Mouse (Mus musculus): ENCODE measurements at regions not wholly inside any gene's neighbourhood (a gene's known extent, or its start where the extent isn't known, plus 50 kb on each side); places are given as distances from the start of the nearest gene placed in this dataset.

DNA sequence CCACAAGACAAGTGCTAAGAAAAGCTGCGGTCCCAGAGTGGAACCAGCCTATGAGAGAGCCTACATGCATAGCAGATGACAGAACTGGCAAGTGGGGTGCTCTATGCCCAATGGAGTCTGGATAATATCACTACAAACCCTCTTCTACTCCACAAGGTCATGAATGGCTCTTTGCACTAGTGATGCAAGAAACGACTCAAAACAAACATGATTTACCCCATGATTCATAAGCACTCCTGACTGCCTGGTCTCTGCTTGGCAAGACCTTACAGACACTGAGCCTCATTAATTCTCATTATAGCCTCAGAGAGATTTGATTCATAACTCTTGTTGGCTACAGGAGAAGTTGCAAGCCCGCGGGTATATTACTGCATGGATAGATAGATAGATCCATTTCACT, 139.1 kb downstream of the Ttc8 start:
- H3K4me1 ChIP-seq (ENCODE audit: control insufficient read depth, insufficient read depth, low read length), result no peaks in the 10 kb centered on the region
- H3K9ac ChIP-seq (replicated peaks; ENCODE audit: low read depth, low read length), result no peak overlapping the region
- no peak overlapping the region for H3K27ac ChIP-seq (ENCODE audit: low read length)
- ATAC-seq (ENCODE audit: insufficient number of reproducible peaks, insufficient read depth, low FRiP score, low read depth), result no peak
- H3K36me3 ChIP-seq (ENCODE audit: control insufficient read depth, insufficient read depth, low read length), result no peaks in the 10 kb centered on the region
- WGBS, result 85% methylated on average over 4 of the region's 4 CpGs
- H3K4me3 ChIP-seq (ENCODE audit: low read depth, low read length), result no peak overlapping the region
- H3K4me2 ChIP-seq (replicated peaks; ENCODE audit: low read depth, low read length), result no peak overlapping the region
- H3K27me3 ChIP-seq (ENCODE audit: control insufficient read depth, insufficient read depth, low read length), result no peaks in the 10 kb centered on the region
- no peaks in the 10 kb centered on the region for H3K9me3 ChIP-seq (ENCODE audit: control insufficient read depth, low read depth, low read length)

- H3K36me3 ChIP-seq (ENCODE audit: control insufficient read depth, insufficient read depth, low read length), result no peaks in the 10 kb centered on the region
- no peak overlapping the region for H3K4me3 ChIP-seq (ENCODE audit: low read depth, low read length)
- no peaks in the 10 kb centered on the region for H3K9me3 ChIP-seq (ENCODE audit: control insufficient read depth, low read depth, low read length)
- no peaks in the 10 kb centered on the region for H3K4me1 ChIP-seq (ENCODE audit: control insufficient read depth, insufficient read depth, low read length)
- H3K4me2 ChIP-seq (replicated peaks; ENCODE audit: low read depth, low read length), result no peak overlapping the region
- H3K9ac ChIP-seq (replicated peaks; ENCODE audit: low read depth, low read length), result no peak overlapping the region
- no peak for ATAC-seq (ENCODE audit: insufficient number of reproducible peaks, insufficient read depth, low FRiP score, low read depth)
- no peak overlapping the region for H3K27ac ChIP-seq (ENCODE audit: low read length)
- H3K27me3 ChIP-seq (ENCODE audit: control insufficient read depth, insufficient read depth, low read length), result no peaks in the 10 kb centered on the region
- WGBS, result 58% methylated on average over 2 of the region's 2 CpGs
Measured at GRCm38 (mm10) chr12:99060702-99061101, 140.3 kb downstream of the Ttc8 start.

GRCm38 (mm10) chr12:99063441-99063840, 143.1 kb downstream of the Ttc8 start:
- no peaks in the 10 kb centered on the region for H3K27me3 ChIP-seq (ENCODE audit: control insufficient read depth, insufficient read depth, low read length)
- H3K4me2 ChIP-seq (replicated peaks; ENCODE audit: low read depth, low read length), result no peak overlapping the region
- no peaks in the 10 kb centered on the region for H3K9me3 ChIP-seq (ENCODE audit: control insufficient read depth, low read depth, low read length)
- no peak for ATAC-seq (ENCODE audit: insufficient number of reproducible peaks, insufficient read depth, low FRiP score, low read depth)
- no peaks in the 10 kb centered on the region for H3K36me3 ChIP-seq (ENCODE audit: control insufficient read depth, insufficient read depth, low read length)
- H3K4me3 ChIP-seq (ENCODE audit: low read depth, low read length), result no peak overlapping the region
- WGBS, result 74% methylated on average over 3 of the region's 3 CpGs
- no peak overlapping the region for H3K9ac ChIP-seq (replicated peaks; ENCODE audit: low read depth, low read length)
- H3K4me1 ChIP-seq (ENCODE audit: control insufficient read depth, insufficient read depth, low read length), result no peaks in the 10 kb centered on the region
- H3K27ac ChIP-seq (ENCODE audit: low read length), result no peak overlapping the region

DNA sequence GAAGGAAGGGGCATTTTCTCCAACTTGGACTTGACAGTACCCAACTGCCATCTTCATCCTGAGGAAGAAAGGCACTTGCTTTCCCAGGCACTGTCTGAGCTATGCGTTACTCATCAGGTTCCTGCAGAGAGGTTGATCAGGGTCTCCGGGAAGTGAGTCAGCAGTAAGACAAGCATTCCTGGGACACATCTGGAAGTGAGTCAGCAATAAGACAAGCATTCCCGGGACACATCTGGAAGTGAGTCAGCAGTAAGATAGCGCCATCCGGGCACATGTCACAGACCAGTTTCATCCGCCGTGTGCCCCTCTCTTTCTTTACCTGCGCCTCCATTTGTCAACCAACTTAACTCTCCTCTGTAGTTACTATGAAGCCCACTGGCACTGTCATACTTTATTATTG, 143.5 kb downstream of the Ttc8 start:
- Histone ChIP-seq H3K4me3 (ENCODE audit: low read depth, low read length) (no peak overlapping the region), H3K9ac (replicated peaks; ENCODE audit: low read depth, low read length) (no peak overlapping the region), H3K4me2 (replicated peaks; ENCODE audit: low read depth, low read length) (no peak overlapping the region), H3K9me3 (ENCODE audit: control insufficient read depth, low read depth, low read length) (no peaks in the 10 kb centered on the region), H3K27me3 (ENCODE audit: control insufficient read depth, insufficient read depth, low read length) (no peaks in the 10 kb centered on the region), H3K4me1 (ENCODE audit: control insufficient read depth, insufficient read depth, low read length) (no peaks in the 10 kb centered on the region), H3K36me3 (ENCODE audit: control insufficient read depth, insufficient read depth, low read length) (no peaks in the 10 kb centered on the region), H3K27ac (ENCODE audit: low read length) (no peak overlapping the region)
- 80% methylated on average over 8 of the region's 8 CpGs for WGBS
- no peak for ATAC-seq (ENCODE audit: insufficient number of reproducible peaks, insufficient read depth, low FRiP score, low read depth)

DNA sequence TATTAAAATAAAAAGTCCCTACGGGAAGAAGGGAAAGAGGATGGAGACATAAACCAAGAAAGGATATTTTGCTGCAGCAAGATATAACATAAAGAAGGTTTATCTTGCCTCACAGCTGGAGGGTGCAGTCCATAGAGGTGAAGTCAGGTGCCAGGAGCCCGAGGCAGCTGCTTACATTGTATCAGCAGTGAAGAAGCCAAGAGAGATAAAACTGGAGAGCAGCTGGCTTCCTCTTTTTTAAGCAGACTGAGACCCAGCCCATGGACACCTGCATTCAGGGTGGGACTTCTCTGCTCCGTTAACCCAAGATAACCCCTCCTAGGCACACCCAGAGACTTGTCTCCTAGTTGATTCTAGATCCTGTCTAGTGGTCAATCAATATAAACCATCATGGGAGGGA, 147.6 kb downstream of the Ttc8 start:
- H3K9ac ChIP-seq (replicated peaks; ENCODE audit: low read depth, low read length), result no peak overlapping the region
- H3K27ac ChIP-seq (ENCODE audit: low read length), result no peak overlapping the region
- no peak for ATAC-seq (ENCODE audit: insufficient number of reproducible peaks, insufficient read depth, low FRiP score, low read depth)
- WGBS, result 51% methylated on average over 3 of the region's 3 CpGs
- H3K4me1 ChIP-seq (ENCODE audit: control insufficient read depth, insufficient read depth, low read length), result no peaks in the 10 kb centered on the region
- H3K4me3 ChIP-seq (ENCODE audit: low read depth, low read length), result no peak overlapping the region
- H3K9me3 ChIP-seq (ENCODE audit: control insufficient read depth, low read depth, low read length), result no peaks in the 10 kb centered on the region
- no peaks in the 10 kb centered on the region for H3K27me3 ChIP-seq (ENCODE audit: control insufficient read depth, insufficient read depth, low read length)
- no peaks in the 10 kb centered on the region for H3K36me3 ChIP-seq (ENCODE audit: control insufficient read depth, insufficient read depth, low read length)
- no peak overlapping the region for H3K4me2 ChIP-seq (replicated peaks; ENCODE audit: low read depth, low read length)

DNA sequence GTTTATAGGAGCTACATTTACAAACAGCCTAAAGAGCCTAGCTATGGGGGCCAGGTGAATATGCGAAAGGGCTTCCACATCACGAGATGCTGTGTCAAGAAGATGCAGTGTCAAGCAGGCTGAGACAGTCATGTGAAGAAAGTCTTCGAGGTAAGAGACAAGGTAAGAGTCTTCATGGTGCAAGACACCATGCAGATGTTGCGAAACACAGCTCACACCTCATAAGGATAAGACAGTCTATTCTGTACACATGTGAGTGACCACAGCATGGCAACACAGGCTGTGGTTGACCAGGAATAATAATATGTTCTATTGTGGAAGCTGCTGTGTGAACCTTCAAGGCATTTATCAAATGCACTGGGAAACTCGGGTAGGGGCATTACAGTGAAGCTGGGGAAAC, 153.4 kb downstream of the Ttc8 start:
- no peak for ATAC-seq (ENCODE audit: insufficient number of reproducible peaks, insufficient read depth, low FRiP score, low read depth)
- H3K4me2 ChIP-seq (replicated peaks; ENCODE audit: low read depth, low read length), result no peak overlapping the region
- no peak overlapping the region for H3K4me3 ChIP-seq (ENCODE audit: low read depth, low read length)
- H3K4me1 ChIP-seq (ENCODE audit: control insufficient read depth, insufficient read depth, low read length), result no peaks in the 10 kb centered on the region
- WGBS, result 82% methylated on average over 5 of the region's 5 CpGs
- no peaks in the 10 kb centered on the region for H3K27me3 ChIP-seq (ENCODE audit: control insufficient read depth, insufficient read depth, low read length)
- no peak overlapping the region for H3K27ac ChIP-seq (ENCODE audit: low read length)
- H3K36me3 ChIP-seq (ENCODE audit: control insufficient read depth, insufficient read depth, low read length), result no peaks in the 10 kb centered on the region
- H3K9me3 ChIP-seq (ENCODE audit: control insufficient read depth, low read depth, low read length), result no peaks in the 10 kb centered on the region
- no peak overlapping the region for H3K9ac ChIP-seq (replicated peaks; ENCODE audit: low read depth, low read length)

- no peaks in the 10 kb centered on the region for H3K36me3 ChIP-seq (ENCODE audit: control insufficient read depth, insufficient read depth, low read length)
- H3K27ac ChIP-seq (ENCODE audit: low read length), result no peak overlapping the region
- H3K27me3 ChIP-seq (ENCODE audit: control insufficient read depth, insufficient read depth, low read length), result no peaks in the 10 kb centered on the region
- no peaks in the 10 kb centered on the region for H3K4me1 ChIP-seq (ENCODE audit: control insufficient read depth, insufficient read depth, low read length)
- H3K4me2 ChIP-seq (replicated peaks; ENCODE audit: low read depth, low read length), result no peak overlapping the region
- ATAC-seq (ENCODE audit: insufficient number of reproducible peaks, insufficient read depth, low FRiP score, low read depth), result no peak
- WGBS, result 65% methylated on average over 3 of the region's 3 CpGs
- H3K9ac ChIP-seq (replicated peaks; ENCODE audit: low read depth, low read length), result no peak overlapping the region
- H3K4me3 ChIP-seq (ENCODE audit: low read depth, low read length), result no peak overlapping the region
- H3K9me3 ChIP-seq (ENCODE audit: control insufficient read depth, low read depth, low read length), result no peaks in the 10 kb centered on the region
Measured at GRCm38 (mm10) chr12:99077366-99077765, 157.0 kb downstream of the Ttc8 start.

- ATAC-seq (ENCODE audit: insufficient number of reproducible peaks, insufficient read depth, low FRiP score, low read depth), result no peak
- Histone ChIP-seq H3K27me3 (ENCODE audit: control insufficient read depth, insufficient read depth, low read length) (no peaks in the 10 kb centered on the region), H3K4me1 (ENCODE audit: control insufficient read depth, insufficient read depth, low read length) (no peaks in the 10 kb centered on the region), H3K27ac (ENCODE audit: low read length) (no peak overlapping the region), H3K36me3 (ENCODE audit: control insufficient read depth, insufficient read depth, low read length) (no peaks in the 10 kb centered on the region), H3K4me2 (replicated peaks; ENCODE audit: low read depth, low read length) (no peak overlapping the region), H3K4me3 (ENCODE audit: low read depth, low read length) (no peak overlapping the region), H3K9me3 (ENCODE audit: control insufficient read depth, low read depth, low read length) (no peaks in the 10 kb centered on the region), H3K9ac (replicated peaks; ENCODE audit: low read depth, low read length) (no peak overlapping the region)
- 78% methylated on average over 1 of the region's 1 CpGs for WGBS
Measured at GRCm38 (mm10) chr12:99079873-99080272, 159.5 kb downstream of the Ttc8 start.

DNA sequence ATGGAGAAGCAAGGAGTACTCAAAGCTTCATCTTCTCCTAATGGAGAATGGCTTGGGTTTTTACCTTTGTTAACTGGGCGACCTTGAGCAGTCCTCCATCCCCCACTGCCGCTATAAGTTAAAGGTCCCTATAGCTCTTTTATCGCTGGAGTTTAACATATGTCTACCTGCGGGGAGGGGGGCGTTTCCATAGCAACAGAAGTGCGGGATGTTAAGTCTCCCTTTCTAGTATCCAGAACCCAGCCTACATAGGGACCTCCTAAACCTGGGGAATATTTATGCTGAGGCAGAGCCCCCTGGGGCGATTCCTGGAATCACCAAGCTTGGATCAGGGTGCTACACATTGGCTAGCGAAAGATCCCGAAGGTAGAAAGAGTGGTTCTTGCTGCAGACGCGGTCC, 163.2 kb downstream of the Ttc8 start:
- no peak overlapping the region for H3K9ac ChIP-seq (replicated peaks; ENCODE audit: low read depth, low read length)
- no peaks in the 10 kb centered on the region for H3K9me3 ChIP-seq (ENCODE audit: control insufficient read depth, low read depth, low read length)
- H3K4me2 ChIP-seq (replicated peaks; ENCODE audit: low read depth, low read length), result no peak overlapping the region
- no peak overlapping the region for H3K4me3 ChIP-seq (ENCODE audit: low read depth, low read length)
- WGBS, result 42% methylated on average over 11 of the region's 11 CpGs
- H3K4me1 ChIP-seq (ENCODE audit: control insufficient read depth, insufficient read depth, low read length), result no peaks in the 10 kb centered on the region
- H3K36me3 ChIP-seq (ENCODE audit: control insufficient read depth, insufficient read depth, low read length), result no peaks in the 10 kb centered on the region
- no peak overlapping the region for H3K27ac ChIP-seq (ENCODE audit: low read length)
- ATAC-seq (ENCODE audit: insufficient number of reproducible peaks, insufficient read depth, low FRiP score, low read depth), result no peak
- no peaks in the 10 kb centered on the region for H3K27me3 ChIP-seq (ENCODE audit: control insufficient read depth, insufficient read depth, low read length)

Measured in stomach, embryonic 14.5 days (tissue).